Mouse (Mus musculus) layer of hippocampus, adult 8-10 months (tissue): ENCODE data around the gene F5. TPM values are rescaled to one million over a fixed set of nuclear protein-coding genes. Genes with fewer than 3 reads are reported as not detected.
"Not testable (repeated sequence)": the region's sequence is repeated elsewhere in the genome, so short reads cannot be mapped to it uniquely, and the experiment has no call there.

Source experiments
- DNase-seq, 2 experiments: peaks; one replicate each; pipeline ENCODE4 v3.0.0; 2022; ENCODE audit warnings: low spot score in 2 of 2
- total RNA-seq, 4 experiments: library from RNA; stranded (reverse); gene quantifications; 2 replicates each; pipeline ENCODE4 v1.2.4; 2022

F5 gene
- total RNA-seq, 4 experiments from 2014 or later: 0.26 to 1.8 (median 0.95) TPM

DNA sequence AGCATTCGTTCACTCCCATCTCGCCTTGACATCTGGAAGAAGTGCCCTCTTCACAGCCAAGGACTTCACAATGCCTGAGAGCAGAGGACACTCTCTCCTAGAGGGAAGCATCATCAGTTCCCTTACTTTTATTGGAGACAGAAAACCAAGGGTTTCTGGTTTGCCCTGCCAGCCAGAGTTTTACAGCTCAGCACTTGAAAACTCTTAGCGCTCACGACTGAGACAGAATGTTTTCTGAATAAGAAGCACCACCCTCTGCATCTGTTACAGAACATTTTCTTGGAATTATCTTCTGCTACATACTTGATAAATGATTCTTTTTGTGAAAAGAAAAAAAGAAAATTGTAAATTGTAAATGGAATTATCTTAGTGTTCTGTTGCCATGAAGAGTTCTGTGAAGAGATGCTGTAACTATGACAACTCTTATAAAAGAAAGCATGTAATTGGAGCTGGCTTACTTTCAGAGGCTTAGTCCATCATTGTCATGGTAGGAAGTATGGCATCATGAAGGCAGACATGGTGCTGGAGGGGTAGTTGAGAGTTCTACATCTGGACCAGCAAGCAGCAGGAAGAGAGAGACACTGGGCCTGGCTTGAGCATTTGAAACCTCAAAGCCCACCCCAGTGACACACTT, 80.4 kb downstream of the F5 start:
- DNase-seq: not testable (repeated sequence)

DNA sequence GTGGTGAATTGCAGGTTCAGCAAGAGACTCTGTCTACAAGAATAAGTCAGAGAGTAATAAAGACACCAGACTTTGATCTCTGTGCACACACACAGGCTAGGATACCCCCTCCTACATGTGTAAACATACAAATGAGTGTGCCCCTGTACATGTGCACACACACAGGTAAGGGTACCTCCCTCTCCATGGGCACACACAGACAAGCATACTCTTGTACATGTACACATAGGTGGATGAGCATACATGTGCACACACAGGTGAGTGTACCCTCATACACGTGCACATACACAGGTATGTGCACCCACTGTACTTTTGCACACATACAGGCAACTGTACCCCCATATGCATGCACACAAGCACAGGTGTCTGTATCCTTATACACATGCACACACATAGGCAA, 81.8 kb downstream of the F5 start:
- no peak for DNase-seq

DNA sequence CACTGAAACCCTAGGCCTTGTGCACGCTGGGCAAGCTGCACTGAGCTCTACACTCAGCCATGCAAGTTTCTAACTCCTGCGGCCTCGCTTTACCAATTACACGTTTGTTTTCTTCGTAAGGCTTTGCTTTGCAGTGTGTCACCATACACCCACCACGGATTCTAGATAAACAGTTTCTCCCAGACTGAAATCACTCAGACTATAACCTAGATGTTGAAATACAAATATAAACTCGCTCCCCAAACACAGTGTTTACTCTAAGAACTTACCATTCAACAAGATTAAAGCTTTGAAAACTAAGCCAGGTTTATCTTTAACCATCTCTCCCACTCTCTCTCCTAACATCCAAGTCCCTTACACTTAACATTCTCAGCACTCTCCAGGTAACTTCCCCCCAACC, 83.4 kb downstream of the F5 start:
- DNase-seq: no peak

DNA sequence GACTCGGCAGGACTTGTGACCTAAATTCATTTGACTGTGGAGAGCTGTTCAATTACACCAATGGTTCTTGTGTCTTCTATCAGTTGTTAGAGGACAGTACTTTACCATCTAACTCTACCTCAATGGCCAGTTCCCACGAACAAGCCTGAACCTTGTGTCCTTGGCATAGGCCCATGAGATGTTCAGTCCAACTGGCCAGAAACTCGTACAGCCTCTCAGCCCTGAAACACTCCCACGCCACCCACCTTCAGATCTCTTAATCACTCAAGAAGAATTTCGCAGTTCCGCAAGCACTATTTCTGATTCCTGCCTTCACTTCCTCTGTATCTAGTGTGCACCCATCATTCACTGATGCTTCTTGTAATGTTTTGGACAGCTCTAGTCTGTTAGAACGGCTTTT, 84.4 kb downstream of the F5 start:
- no peak for DNase-seq

DNA sequence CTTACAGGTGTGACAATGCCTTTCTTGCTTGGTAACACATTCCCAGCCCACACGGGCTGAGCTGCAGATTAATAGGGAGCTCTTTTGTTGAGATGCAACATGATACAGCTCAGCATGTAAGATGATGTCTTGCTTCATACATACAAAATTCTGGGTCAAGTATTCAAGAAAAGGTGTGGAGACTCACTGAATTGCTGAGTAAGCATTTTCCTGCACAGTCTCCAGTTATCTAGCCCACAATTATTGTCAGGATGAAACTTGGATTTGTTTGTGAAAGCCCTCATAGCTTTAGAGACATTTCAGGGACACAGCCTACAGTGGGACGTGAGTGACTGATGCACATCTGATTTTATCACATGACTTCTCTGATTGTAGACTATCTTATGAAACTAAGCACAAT, 89.9 kb downstream of the F5 start:
- no peak for DNase-seq

DNA sequence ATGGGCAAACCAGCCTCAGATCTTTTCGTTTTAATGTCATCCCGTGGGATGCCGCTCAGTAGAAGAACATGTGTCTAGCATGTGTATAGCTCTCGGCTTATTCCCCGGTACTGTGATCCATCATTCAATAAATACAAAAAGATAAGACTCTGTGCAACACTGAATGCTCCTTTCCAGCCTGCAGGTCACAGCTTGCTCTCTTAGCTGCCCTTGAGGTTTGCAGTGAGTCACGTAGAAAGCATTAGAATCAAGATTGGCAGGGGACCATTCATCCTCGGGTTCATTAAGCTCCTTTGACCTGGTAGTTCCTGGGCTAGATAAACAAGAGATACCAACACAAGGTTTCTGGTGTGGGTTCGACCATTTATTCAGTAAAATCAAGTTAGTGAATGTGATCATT, 91.2 kb downstream of the F5 start:
- DNase-seq: no peak

DNA sequence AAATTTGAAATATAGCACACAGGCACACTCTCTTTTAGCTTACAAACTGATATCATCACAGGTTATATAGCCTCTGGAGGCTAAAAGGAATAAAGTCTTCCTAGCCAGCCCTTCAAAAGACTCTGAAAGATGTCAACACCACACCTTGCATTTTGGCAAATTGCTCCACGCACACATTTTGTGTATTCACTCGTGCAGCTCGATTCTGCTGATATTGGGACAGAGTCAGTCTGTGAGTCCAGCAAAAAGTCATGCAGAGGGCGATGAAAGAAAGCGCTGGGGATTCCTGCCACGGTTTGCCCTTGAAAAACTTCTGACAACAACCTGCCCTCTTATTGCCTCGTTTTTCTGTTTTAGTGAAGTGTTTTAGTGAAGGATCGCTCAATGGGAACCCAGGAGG, 95.8 kb downstream of the F5 start:
- DNase-seq: no peak

DNA sequence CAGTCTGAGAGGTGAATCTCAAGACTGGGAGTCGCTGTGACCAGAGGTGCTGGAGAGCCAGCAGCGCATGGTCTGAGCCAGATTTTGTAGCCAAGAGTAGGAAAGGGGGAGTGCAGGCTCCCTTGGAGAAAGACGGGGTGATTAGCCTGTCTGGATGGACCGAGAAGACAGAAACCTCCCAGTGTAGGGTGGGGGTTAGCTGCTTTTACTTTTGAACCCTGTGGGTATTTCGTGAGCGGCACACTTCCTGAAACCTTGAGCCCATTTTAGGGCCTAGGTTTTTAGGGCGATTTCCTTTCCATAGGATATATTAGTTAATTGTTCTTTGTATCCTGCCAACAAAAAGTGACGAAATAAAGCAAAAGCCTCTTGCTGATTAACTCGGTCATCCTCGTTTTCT, 96.3 kb downstream of the F5 start:
- DNase-seq: no peak

DNA sequence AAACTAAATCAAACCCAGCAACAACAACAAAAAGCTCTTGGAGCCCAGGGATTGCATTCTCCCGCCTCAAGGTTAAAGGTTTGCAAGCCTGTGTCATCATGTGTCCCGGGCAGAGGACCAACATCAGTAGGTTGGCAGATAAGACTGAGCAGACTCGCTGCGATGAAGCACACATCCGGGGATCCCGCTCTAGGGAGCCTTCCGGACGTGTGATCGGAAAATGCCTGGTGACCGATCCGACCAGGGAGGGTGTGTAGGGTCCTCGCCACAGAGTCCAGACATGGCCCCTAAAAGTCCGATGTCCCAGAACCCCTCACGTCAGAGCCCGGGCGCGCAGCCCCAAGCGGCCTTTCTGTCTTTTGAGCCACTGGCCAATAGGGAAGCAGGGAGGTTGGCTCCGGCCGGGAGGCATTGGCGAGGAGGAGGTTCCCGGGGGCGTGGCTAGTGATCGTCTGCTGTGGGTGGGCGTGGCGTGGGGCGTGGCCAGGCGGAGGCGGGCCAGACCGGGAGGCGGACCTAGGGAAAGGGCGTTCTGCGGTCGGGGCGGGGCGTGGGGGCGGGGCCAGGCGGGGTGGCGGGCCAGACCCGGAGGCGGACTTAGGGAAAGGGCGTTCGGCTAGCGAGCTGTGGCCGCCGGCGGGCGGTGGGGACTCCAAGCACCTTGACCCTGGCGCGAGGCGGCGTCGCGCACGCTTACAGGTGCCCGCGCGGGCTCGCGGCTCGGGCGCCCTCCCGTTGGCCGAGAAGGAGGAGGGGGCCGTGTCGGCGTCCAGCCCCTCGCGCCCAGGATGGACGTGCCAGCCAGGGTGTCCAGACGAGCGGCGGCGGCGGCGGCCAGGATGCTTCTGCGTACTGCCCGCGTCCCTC, 97.1 kb downstream of the F5 start, which contains the start of gene Slc19a2:
TSS of gene Slc19a2 (plus strand) at position 582 of the 867 bp plus-strand sequence.
- peak; percentile 96 for DNase-seq

DNA sequence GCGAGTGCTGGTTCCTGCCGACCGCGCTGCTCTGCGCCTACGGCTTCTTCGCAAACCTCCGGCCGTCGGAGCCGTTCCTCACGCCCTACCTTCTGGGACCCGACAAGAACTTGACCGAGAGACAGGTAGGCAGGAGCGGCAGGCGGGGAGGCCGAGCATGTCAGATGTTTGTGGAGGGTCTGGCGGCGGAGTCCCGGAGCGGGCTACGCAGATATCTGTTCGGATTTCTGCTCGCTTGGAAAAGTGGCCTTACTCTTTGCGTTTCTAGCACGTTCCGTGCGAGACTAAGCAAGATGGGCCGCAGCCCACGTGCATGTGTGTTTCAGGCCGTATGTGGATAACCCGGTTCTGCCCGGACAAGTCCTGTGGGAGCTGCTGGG, 97.7 kb downstream of the F5 start:
- peak in 1 of 2 experiments; percentile 42 for DNase-seq

DNA sequence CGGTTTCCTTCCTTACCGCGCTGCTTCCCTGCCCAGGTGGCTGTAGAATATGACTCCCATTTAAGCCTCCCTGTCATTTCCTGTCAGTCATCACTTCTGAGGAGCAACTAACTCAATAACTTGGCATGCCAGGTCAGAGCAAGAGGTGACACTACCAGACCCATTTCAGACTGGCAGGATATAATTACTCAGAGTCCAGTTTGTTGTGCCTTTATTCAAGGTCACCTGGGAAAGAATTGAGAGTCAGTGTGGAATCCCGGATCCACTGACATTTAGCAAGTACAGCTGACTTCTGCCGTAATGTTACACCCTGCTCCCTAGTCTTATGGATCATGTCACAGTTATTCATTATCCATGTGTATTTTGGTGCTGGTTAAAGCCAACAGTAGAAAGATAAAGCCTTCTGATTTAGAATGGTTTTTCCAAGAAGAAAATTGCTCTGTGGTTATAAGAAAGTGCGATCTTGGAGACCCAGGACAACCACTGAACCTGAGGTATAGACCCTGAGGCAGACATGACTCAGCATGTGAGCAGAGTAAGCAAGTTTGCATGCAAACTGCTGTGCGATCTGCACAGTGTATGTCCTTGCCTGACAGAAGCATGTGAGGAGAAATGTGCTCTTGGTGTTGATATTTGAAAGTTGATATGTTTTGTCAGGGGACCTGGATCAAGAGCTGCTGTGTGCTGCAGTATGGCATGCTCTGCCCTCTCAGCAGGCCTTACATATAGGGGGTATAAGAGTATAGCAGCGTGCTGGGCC, 98.9 kb downstream of the F5 start:
- no peak for DNase-seq

DNA sequence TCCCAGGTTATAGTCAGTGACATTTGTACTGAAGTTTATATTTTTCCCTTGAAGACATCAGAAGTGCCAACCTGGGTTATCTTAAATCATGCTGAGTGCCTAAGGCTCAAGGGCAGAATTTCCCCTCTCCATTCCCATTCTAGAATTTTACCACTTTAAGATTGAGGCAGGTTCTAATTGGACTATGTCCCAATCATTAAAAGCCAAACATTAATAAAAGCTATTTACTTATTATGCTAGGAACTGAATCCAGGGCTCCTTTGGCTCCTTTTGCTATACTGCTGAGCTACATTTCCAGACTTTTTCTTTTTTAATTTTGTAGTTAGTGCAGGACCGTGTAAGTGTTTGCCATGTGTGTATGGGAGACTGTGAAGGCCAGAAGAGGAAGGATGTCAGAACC, 99.8 kb downstream of the F5 start:
- no peak for DNase-seq

DNA sequence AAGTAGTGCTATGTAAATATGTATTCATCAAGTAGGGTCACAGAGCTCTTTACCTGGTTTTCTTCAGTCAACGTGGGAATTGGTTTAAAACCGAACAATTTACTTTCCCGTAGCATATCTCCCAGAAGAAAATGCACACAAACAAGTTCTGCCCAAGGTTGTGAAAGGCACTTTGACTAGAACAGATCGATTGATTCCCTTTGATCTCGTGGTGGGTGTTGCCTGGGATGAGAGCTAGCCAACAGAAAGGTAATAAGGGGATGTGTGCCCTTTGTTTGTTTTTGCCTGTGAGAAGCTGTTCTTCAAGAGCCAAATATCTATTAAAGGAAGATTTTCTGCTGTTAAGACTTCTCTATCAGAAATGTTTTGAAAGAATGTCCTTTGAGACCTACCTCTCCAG, 100.9 kb downstream of the F5 start:
- DNase-seq: no peak

DNA sequence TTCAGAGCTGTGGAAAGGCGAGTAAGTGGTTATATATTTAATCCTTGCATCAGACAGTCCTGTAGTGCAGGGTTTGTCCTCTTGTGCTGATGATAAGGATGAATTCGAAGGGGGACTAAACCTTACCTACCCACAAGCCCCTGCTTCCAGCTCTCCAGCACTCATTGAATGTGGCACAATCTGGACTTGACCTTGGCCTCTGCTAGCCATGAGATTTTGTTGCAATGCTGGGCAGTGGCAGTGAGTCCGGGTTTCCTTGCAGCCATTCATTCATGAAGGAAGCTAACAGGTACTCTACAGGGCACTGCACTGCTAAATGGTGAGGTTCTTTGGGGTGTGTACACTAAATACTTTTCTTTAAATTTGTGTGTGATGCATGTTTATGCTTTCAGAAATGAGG, 103.2 kb downstream of the F5 start:
- DNase-seq: no peak

DNA sequence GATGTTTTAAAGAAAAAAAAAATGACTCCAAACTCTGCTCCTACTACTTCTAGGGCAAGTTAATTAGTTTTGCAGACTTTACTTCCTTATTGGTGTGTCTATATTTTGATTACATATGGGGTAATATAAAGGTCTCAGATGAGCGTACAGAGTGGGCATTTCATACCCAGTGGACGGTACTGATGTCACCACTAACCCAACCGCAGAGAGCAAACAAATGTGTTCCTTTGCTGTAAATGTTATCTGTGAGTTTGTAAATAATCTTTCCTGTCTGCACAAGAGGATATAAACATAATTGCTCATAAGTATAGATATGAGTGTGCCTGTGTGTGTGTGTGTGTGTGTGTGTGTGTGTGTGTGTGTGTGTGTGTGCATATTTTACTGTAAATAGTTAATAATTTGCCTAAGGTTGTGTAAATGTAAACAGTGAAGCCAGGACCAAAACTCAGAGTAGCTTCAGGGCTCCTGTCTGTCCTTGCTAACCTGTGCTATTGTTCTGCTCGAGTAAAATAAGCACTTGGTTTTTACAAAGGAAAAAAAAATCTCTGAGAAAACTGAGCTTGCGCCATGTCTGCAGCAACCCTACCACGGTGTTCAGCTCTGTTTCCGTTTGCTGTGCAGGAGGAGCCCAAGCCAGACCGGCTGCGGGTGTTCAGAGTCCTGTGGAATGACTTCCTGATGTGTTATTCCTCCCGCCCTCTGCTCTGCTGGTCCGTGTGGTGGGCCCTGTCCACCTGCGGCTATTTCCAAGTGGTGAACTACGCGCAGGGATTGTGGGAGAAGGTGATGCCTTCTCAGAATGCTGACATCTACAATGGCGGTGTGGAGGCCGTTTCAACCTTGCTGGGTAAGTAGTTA, 108.8 kb downstream of the F5 start:
- DNase-seq: no peak

DNA sequence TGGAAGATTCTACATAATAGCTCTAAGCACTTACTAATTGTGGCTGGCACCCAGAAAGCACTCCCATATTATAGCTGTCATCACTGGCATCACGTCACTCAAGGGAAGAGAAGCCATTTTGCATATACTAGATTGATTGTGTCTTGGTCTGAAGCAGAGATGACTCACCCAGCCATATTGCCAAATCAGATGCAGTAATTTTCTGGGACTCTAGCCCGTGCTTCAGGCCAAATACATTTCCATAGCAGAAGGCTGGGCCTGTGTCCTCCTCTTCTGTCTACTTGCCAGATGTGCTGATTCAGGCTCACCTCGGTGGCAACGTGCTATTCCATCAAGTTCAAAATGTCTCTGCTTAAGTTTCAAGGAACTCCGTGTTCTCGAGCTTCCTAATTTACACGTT, 109.9 kb downstream of the F5 start:
- DNase-seq: peak; percentile 53 to 66

Other genes starting within 250 kb of the F5 start
- gene Scyl3, start 222.7 kb upstream of the F5 start, total RNA-seq: 10 to 100 TPM; 21.3 to 27.5 (median 25.5) TPM
- 1 to 10 TPM in 3 of 4 experiments, under 1 TPM in 1; 0.61 to 2.7 (median 1.0) TPM for gene BC055324, start 157.0 kb upstream of the F5 start, total RNA-seq
- 1 to 10 TPM; 5.2 to 8.6 (median 6.7) TPM for gene Mettl18, start 156.9 kb upstream of the F5 start, total RNA-seq
- gene Sele, start 103.6 kb upstream of the F5 start, total RNA-seq: under 1 TPM in 2 of 4 experiments, not detected in 2; 0.10 to 0.11 TPM
- gene Sell, start 89.9 kb upstream of the F5 start, total RNA-seq: under 1 TPM in 1 of 4 experiments, not detected in 3; 0.20 TPM
- not detected for gene Selp, start 36.6 kb upstream of the F5 start, total RNA-seq
- gene Slc19a2, start 97.2 kb downstream of the F5 start, total RNA-seq: 10 to 100 TPM; 13.8 to 16.1 (median 14.2) TPM
- 10 to 100 TPM; 18.5 to 22.8 (median 22.0) TPM for gene Ccdc181, start 123.7 kb downstream of the F5 start, total RNA-seq
- 10 to 100 TPM; 25.4 to 31.7 (median 28.6) TPM for gene Nme7, start 152.3 kb downstream of the F5 start, total RNA-seq
- 10 to 100 TPM; 21.5 to 24.6 (median 21.8) TPM for gene Blzf1, start 155.7 kb downstream of the F5 start, total RNA-seq